Mouse (Mus musculus): ENCODE measurements around the gene Kcnn3.

Gene Kcnn3

GRCm38 (mm10) chr3:89516321-89516720 is 3.6 kb upstream of the Kcnn3 start:
- in situ Hi-C loops (cut with MboI, MseI), result loop anchor here (25.0 kb wide), 1 partner anchor 171 kb away; no protein-coding TSS in a partner anchor

DNA sequence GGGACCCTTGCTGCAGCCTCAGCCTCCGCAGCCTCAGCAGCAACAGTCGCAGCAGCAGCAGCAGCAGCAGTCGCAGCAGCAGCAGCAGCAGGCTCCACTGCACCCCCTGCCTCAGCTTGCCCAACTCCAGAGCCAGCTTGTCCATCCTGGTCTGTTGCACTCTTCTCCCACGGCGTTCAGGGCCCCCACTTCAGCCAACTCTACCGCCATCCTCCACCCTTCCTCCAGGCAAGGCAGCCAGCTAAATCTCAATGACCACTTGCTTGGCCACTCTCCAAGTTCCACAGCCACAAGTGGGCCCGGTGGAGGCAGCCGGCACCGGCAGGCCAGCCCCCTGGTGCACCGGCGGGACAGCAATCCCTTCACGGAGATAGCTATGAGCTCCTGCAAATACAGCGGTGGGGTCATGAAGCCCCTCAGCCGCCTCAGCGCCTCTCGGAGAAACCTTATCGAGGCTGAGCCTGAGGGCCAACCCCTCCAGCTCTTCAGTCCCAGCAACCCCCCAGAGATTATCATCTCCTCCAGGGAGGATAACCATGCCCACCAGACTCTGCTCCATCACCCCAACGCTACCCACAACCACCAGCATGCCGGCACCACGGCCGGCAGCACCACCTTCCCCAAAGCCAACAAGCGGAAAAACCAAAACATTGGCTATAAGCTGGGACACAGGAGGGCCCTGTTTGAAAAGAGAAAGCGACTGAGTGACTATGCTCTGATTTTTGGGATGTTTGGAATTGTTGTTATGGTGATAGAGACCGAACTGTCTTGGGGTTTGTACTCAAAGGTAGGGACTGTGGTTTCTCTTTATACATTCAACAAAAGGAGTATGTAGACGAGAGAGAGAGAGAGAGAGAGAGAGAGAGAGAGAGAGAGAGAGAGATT is 896 bp downstream of the Kcnn3 start:
- in situ Hi-C loops (cut with MboI, MseI), result loop anchor here (10.0 to 25.0 kb wide), 2 partner anchors 166 to 334 kb away; no protein-coding TSS in a partner anchor

DNA sequence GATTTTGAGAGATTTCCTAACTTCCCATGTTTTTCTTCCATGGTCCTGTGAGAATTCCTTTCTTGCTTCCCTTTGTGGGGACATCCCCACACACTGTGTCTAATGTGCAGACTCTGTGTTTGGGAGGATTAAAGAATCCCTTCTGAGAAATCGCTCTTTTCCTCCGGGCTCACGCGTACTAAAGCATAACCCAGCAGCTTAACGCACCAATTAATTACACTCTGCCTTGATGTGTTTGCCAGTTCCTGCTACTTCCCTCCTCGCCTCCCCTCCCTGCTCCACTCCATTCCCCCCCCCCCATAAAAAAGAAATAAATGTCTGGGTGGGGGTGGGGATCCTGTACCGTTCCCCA is 1.5 kb downstream of the Kcnn3 start:
- in situ Hi-C loops (cut with MboI, MseI), result loop anchor here (10.0 to 25.0 kb wide), 2 partner anchors 166 to 333 kb away; no protein-coding TSS in a partner anchor

DNA sequence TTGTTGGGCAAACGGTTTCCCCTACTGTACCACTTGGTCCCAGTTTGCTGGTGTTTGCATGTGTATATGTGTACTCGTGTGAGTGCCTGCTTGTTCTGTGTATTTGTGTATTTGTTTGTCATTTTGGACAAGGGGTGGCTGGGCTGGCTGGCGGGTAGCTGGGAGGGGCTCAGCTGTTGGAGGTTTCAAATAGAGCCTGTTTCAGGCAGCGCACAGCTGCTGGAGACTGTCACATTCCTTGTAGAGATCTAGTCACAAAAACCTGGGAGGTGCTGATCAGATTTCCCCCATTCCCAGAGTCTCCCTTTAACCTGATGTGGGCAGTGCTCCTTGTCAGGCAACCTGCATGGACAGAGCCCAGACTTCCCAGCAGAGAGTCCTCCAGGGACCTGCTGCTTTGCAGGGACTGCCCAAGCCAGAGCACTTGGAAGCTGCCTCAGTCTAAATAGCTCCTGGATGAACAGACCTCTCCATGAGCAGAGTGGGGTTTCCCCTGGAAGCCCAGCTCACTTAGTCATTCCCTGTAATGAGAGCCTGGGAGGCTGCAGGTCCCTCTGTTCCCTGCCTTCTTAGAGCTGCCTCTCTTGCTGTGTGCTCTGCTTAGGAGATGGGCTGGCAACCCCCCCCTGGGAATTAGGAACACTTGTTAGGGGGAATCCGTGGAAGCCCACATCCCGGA is 2.6 kb downstream of the Kcnn3 start:
- in situ Hi-C loops (cut with MboI, MseI), result loop anchor here (10.0 to 25.0 kb wide), 2 partner anchors 165 to 332 kb away; no protein-coding TSS in a partner anchor

DNA sequence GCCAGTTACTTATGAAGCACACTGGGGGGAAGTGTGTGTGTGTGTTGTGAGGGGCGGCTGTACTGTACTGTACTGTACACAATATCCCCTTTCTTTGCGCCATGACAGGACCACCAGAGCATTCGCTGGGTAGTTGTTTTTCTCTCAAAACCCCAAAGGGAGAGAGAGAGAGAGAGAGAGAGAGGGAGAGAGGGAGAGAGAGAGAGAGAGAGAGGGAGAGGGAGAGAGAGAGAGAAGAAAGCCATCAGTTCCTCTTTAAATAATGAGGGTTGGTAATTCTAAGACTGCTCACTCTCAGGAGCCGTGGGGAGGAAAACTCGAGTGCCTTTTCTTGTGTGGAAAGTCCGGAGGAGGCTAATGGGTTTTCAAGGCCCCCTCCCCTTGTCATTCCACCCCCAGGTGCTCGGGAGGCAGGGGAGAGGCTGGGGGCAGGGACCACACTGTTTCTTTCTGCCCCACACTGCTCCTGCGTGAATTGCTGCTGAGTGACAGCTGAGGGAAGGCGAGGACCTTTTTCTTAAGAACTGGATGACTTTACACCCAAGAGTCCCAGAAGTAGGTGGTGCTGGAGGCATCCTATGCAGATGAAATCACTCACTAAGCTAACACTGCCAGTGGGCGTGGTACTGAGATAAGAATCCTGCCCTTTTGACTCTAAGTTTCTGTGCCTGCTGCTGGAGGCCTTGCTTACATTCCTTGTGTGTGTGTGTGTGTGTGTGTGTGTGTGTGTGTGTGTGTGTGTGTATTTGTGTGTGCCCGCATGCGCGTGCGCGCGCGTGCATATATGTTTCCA is 6.5 kb downstream of the Kcnn3 start:
- in situ Hi-C loops (cut with MboI, MseI), result loop anchor here (10.0 to 25.0 kb wide), 2 partner anchors 328 to 611 kb away; no protein-coding TSS in a partner anchor

GRCm38 (mm10) chr3:89529796-89530195 is 9.8 kb downstream of the Kcnn3 start:
- in situ Hi-C loops (cut with MboI, MseI), result loop anchor here (10.0 to 25.0 kb wide), 2 partner anchors 325 to 608 kb away; no protein-coding TSS in a partner anchor

GRCm38 (mm10) chr3:89534566-89535097 is 14.7 kb downstream of the Kcnn3 start:
- in situ Hi-C loops (cut with MboI, MseI), result loop anchor here (25.0 kb wide), 1 partner anchor 603 kb away; no protein-coding TSS in a partner anchor

- in situ Hi-C loops (cut with MboI, MseI), result loop anchor here (25.0 kb wide), 1 partner anchor 602 kb away; no protein-coding TSS in a partner anchor
Observed at GRCm38 (mm10) chr3:89535147-89535546, 15.2 kb downstream of the Kcnn3 start.

GRCm38 (mm10) chr3:89539036-89539739 is 19.2 kb downstream of the Kcnn3 start:
- in situ Hi-C loops (cut with MboI, MseI), result loop anchor here (25.0 kb wide), 1 partner anchor 598 kb away; no protein-coding TSS in a partner anchor

- in situ Hi-C loops (cut with MboI, MseI), result loop anchor here (25.0 kb wide), 1 partner anchor 597 kb away; no protein-coding TSS in a partner anchor
Observed at GRCm38 (mm10) chr3:89539740-89540370, 19.9 kb downstream of the Kcnn3 start.

- in situ Hi-C loops (cut with MboI, MseI), result loop anchor here (25.0 kb wide), 1 partner anchor 597 kb away; no protein-coding TSS in a partner anchor
Observed at GRCm38 (mm10) chr3:89540371-89540743, 20.4 kb downstream of the Kcnn3 start.

- in situ Hi-C loops (cut with MboI, MseI), result loop anchor here (25.0 kb wide), 1 partner anchor 590 kb away; no protein-coding TSS in a partner anchor
Observed at GRCm38 (mm10) chr3:89546951-89547350, 27.0 kb downstream of the Kcnn3 start.

- in situ Hi-C loops (cut with MboI, MseI), result loop anchor here (25.0 kb wide), 1 partner anchor 588 kb away; no protein-coding TSS in a partner anchor
Observed at GRCm38 (mm10) chr3:89548805-89549204, 28.8 kb downstream of the Kcnn3 start.

- in situ Hi-C loops (cut with MboI, MseI), result loop anchor here (25.0 kb wide), 1 partner anchor 588 kb away; no protein-coding TSS in a partner anchor
Observed at GRCm38 (mm10) chr3:89549488-89549887, 29.5 kb downstream of the Kcnn3 start.

- in situ Hi-C loops (cut with MboI, MseI), result no loop called here
Observed at GRCm38 (mm10) chr3:89551880-89552279, 31.9 kb downstream of the Kcnn3 start.

DNA sequence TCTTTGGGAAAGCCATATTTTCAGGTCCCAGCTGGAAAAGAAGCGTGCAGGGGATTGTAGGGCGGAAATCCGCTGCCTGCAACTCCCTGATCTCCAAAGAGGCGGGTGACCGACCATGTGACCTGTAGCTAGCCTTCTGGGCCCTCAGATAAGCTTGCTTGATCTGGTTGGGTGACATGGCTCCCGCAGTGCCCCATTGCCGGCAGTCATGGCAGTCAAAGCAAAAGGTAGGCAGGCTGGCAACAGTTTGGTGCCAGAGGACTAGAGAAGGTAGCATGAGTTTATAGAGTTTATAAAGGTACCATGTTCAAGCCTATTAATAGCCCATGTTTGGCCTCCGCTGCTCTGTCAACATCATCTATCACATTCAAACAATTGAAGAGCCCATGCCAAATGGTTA is 33.5 kb downstream of the Kcnn3 start:
- in situ Hi-C loops (cut with MboI, MseI), result no loop called here

- in situ Hi-C loops (cut with MboI, MseI), result no loop called here
Observed at GRCm38 (mm10) chr3:89553946-89554345, 34.0 kb downstream of the Kcnn3 start.

- in situ Hi-C loops (cut with MboI, MseI), result no loop called here
Observed at GRCm38 (mm10) chr3:89554587-89554986, 34.6 kb downstream of the Kcnn3 start.

DNA sequence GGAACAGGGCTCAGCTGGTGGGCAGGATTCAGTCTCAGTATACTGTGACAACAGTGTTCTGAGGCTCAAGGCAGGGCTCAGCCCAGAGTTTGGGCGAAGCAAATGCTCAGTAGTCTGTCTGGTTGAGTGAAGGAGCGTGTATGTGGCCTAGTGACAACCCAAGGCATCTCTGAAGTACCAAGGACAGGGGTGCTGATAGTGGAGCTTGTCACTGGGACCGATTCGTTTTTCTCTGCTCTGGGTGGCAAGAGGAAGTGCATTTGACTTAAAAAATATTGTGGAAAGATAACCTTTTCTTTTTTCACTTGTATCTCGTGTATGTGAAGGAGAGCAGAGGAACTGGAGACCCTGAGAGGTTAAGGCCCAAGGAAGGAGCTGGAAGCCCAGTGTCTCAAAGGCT is 37.8 kb downstream of the Kcnn3 start:
- in situ Hi-C loops (cut with MboI, MseI), result no loop called here
